Mouse (Mus musculus) ES-E14 (cell line): ENCODE data around the gene Lmtk2. TPM values are rescaled to one million over a fixed set of nuclear protein-coding genes. Genes with fewer than 3 reads are reported as not detected.

Source experiments
- DNase-seq: peaks from one replicate; pipeline ENCODE4 v3.0.0-alpha.2; 2013; ENCODE audit warnings: low read depth, low spot score
- H3K27ac ChIP-seq: 2 replicates; pipeline ENCODE4 v1.5.1; 2012; ENCODE audit warnings: low read depth, mild to moderate bottlenecking, low read length, moderate library complexity, mixed read lengths; ENCODE audit not compliant: poor library complexity, insufficient read depth, severe bottlenecking
- H3K36me3 ChIP-seq: 2 replicates; pipeline ENCODE4 v1.6.1; 2012; ENCODE audit warnings: mild to moderate bottlenecking, low read length, moderate library complexity, mixed read lengths; ENCODE audit not compliant: control insufficient read depth, poor library complexity, insufficient read depth, severe bottlenecking
- H3K4me1 ChIP-seq, 2 experiments: fragments of 150-350 bp in 1 of 2; sonication (generic) in 1 of 2; 2 replicates each; pipeline ENCODE4 v1.6.1; 2012; ENCODE audit warnings: low read length in 2 of 2, mild to moderate bottlenecking in 1 of 2, mixed read lengths in 1 of 2; ENCODE audit not compliant: control insufficient read depth in 2 of 2, insufficient read depth in 2 of 2, poor library complexity in 1 of 2
- H3K4me3 ChIP-seq, 2 experiments: fragments of 150-350 bp in 1 of 2; sonication (generic) in 1 of 2; 2 replicates each; pipeline ENCODE4 v1.5.1; 2012; ENCODE audit warnings: low read length in 2 of 2, low read depth in 1 of 2, mild to moderate bottlenecking in 1 of 2, mixed read lengths in 1 of 2; ENCODE audit not compliant: insufficient read depth in 1 of 2, poor library complexity in 1 of 2, severe bottlenecking in 1 of 2
- H3K9ac ChIP-seq: 2 replicates; pipeline ENCODE4 v1.6.1; 2012; ENCODE audit warnings: low read depth, mild to moderate bottlenecking, low read length, mixed read lengths; ENCODE audit not compliant: poor library complexity, insufficient read depth, severe bottlenecking
- H3K9me3 ChIP-seq: fragments of 150-350 bp; sonication (generic); 2 replicates; pipeline ENCODE4 v1.6.1; 2012; ENCODE audit warnings: low read depth, mild to moderate bottlenecking, low read length; ENCODE audit not compliant: control insufficient read depth, insufficient read depth
- CHD2 ChIP-seq: IDR thresholded peaks from 2 replicates; pipeline ENCODE4 v1.6.1; 2014; ENCODE audit warnings: mild to moderate bottlenecking, low read depth, low read length, inconsistent platforms
- HCFC1 ChIP-seq: IDR thresholded peaks from 2 replicates; pipeline ENCODE4 v1.6.1; 2012; ENCODE audit warnings: low read length, inconsistent platforms, borderline replicate concordance; ENCODE audit not compliant: insufficient read depth
- MAFK ChIP-seq: IDR thresholded peaks from 2 replicates; pipeline ENCODE4 v1.6.1; 2014; ENCODE audit warnings: mild to moderate bottlenecking, low read depth, low read length, inconsistent platforms; ENCODE audit not compliant: insufficient read depth
- ZC3H11A ChIP-seq: IDR thresholded peaks from 2 replicates; pipeline ENCODE4 v1.6.1; 2012; ENCODE audit warnings: low read depth, mild to moderate bottlenecking, inconsistent platforms, low read length, borderline replicate concordance
- ZNF384 ChIP-seq: IDR thresholded peaks from 2 replicates; pipeline ENCODE4 v1.6.1; 2012; ENCODE audit warnings: low read depth, low read length, inconsistent platforms
- in situ Hi-C, 2 experiments: fragments of 600-800 bp; cut with MboI; formaldehyde crosslinking; loops; one replicate each; pipeline ENCODE4 v1.15.1; 2025; ENCODE audit warnings: low sequenced_read_pairs in 2 of 2, inconsistent platforms in 1 of 2; ENCODE audit not compliant: unreplicated experiment in 2 of 2
- total RNA-seq: library from RNA; depleted of rRNA; stranded (reverse); fragments of 300-350 nt; gene quantifications from 2 replicates; pipeline ENCODE4 v1.2.3, GENCODE M21; 2012

The Lmtk2 gene
- total RNA-seq, 1 experiment = 61.2 TPM

DNA sequence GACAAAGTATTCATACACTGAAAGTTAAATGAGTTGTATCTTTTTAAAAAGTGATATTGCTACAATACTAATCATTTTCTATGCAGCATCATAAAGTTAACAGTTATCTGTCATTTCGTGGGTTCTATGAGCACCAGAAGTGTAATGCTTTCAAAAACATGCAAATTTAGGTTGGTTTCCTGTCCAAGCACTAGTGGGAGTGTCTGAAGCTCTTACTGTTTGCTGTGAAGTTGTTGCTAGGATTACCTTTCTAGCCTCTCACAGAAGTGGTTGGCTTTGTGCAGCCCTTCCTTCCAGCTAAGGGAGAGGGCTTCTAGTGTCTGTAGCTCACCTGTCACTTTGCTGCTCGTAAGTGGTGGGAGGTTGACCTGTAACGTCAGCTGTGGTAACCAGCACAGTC is 65.5 kb downstream of the Lmtk2 start:
- Histone ChIP-seq H3K36me3 (peaks cover 29% of the 10 kb centered on the region), H3K27ac (no peak overlapping the region), H3K9ac (no peak overlapping the region), H3K4me3 (no peak overlapping the region), H3K4me1 (peaks cover 0 to 6% of the 10 kb centered on the region in 2 experiments; a peak in 1 of 4 replicates), H3K9me3 (no peaks in the 10 kb centered on the region)
- in situ Hi-C loops = no loop called here
- no peak for DNase-seq
- no peak for TF ChIP-seq ZNF384
- TF ChIP-seq MAFK = no peak
- no peak for TF ChIP-seq HCFC1

DNA sequence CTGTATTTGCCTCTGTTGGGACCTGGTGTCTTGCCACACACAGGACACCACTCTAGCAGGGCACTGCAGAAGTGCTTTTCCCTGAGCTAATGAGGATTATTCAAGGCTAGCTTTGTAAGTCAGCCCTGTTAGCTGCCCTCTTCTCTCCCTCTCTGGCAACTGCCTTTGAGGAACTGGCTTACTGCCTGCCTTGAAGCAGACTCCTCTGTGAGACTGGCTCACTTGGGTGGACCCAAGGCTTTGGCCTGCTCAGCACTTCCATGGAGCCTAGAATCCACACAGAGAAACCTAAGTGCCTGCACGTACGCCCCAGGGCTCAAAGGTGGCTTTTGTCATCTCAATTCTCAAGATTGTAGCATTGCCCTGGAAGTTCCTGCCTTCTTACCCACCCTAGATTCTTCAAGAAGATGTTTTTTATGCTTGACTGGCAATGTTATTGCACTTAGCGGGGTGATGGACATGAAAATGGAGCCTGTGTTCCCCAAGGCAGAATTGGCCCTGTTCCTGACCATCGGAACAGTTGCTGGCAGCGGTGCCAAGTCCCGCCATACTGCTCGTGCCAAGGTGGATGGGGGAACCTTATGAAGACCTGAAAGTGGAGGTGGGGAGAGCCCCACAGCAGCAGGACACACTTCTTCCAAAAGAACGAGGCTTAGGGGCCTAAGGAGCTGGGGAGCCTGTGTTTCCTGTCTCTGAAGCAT is 69.2 kb downstream of the Lmtk2 start:
- no peak for DNase-seq
- in situ Hi-C loops = no loop called here

DNA sequence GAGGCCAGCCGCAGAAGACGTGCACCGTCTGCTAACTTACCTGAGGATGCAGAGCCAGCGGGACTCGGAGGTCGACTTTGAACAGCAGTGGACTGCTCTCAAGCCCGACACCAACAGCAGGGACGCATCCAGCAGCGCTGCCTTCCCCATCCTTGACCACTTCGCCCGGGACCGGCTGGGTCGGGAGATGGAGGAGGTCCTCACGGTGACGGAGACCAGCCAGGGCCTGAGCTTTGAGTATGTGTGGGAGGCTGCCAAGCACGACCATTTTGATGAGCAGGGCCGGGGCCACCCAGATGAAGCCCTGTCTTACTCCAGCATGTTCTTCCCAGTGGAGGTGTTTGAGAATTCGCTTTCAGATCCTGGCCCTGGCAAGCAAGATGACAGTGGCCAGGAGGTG is 73.4 kb downstream of the Lmtk2 start:
- no peak for TF ChIP-seq ZC3H11A
- TF ChIP-seq CHD2 = no peak
- no peak for TF ChIP-seq MAFK
- TF ChIP-seq ZNF384 = no peak
- TF ChIP-seq HCFC1 = no peak
- in situ Hi-C loops = no loop called here
- no peak for DNase-seq
- Histone ChIP-seq H3K4me1 (peaks cover 0 to 4% of the 10 kb centered on the region in 2 experiments; a peak in 1 of 4 replicates), H3K4me3 (no peak overlapping the region), H3K9me3 (no peaks in the 10 kb centered on the region), H3K9ac (no peak overlapping the region), H3K27ac (no peak overlapping the region), H3K36me3 (peaks cover 56% of the 10 kb centered on the region)

More for the DNA sequence above, 69.2 kb downstream of the Lmtk2 start:
- no peak for TF ChIP-seq ZNF384
- no peak for TF ChIP-seq ZC3H11A
- TF ChIP-seq CHD2 = no peak
- no peak for TF ChIP-seq HCFC1
- peaks cover 44% of the 10 kb centered on the region for H3K36me3 ChIP-seq
- H3K27ac ChIP-seq = no peak overlapping the region
- no peak overlapping the region for H3K4me3 ChIP-seq
- no peaks in the 10 kb centered on the region for H3K4me1 ChIP-seq
- no peaks in the 10 kb centered on the region for H3K9me3 ChIP-seq
- no peak overlapping the region for H3K9ac ChIP-seq

DNA sequence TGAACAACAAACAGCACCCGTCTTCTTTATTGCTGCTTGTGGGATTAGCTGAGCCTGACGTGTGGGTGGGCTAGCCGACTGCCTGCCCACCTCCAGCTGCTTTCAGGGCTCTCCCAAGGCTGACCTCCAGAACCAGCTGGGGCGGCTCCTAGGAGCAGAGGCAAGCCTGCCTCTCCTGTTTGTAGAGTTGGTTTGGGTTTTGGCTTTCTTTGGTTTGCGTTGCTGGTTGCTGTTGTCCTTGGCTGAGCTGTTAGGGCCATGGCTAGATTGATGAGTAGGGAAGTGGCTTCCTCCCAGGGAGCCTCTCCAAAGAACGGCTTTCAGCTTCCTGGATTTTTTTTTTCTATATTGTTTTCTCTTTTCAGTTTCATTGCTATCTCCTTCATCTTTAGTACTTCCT is 78.0 kb downstream of the Lmtk2 start:
- H3K9ac ChIP-seq = no peak overlapping the region
- H3K9me3 ChIP-seq = no peaks in the 10 kb centered on the region
- H3K36me3 ChIP-seq = peaks cover 45% of the 10 kb centered on the region

More for the DNA sequence above, 78.0 kb downstream of the Lmtk2 start:
- peaks cover 0 to 26% of the 10 kb centered on the region in 2 experiments; a peak in 2 of 4 replicates for H3K4me1 ChIP-seq
- no peak overlapping the region for H3K27ac ChIP-seq
- no peak overlapping the region for H3K4me3 ChIP-seq
- DNase-seq = no peak
- TF ChIP-seq ZC3H11A (no peak), ZNF384 (no peak), MAFK (no peak), HCFC1 (no peak), CHD2 (no peak)
- in situ Hi-C loops = no loop called here
